Comparison of ENCODE assay signal across 17 mouse cellular contexts in genomic region chr13:43042766-43043165, GRCm38 (mm10).
"Had no signal": no experiment of that assay in that cellular context is flagged by ENCODE, and none has a peak within 500 bp of the region (broad histone marks: within the 10 kb centered on the region; RNA-seq: fewer than 3 reads in every experiment).

No protein-coding gene starts in this region.

- H3K9me3 ChIP-seq: limb, embryonic 10.5 days; liver, embryonic 12.5 days; liver, embryonic 15.5 days; stomach, embryonic 15.5 days had no signal

- ATAC-seq: liver, embryonic 12.5 days; lung, postnatal 0 days had no signal

- DNase-seq: kidney, adult 2 months; kidney, postnatal 10 days; kidney, postnatal 36 days; layer of hippocampus, postnatal 36 days; liver; lung, adult 2 months; midbrain, embryonic 14.5 days; right cerebral cortex, postnatal 25 days; spleen, adult 18-20 months; thymus, postnatal 25 days had no signal

- H3K9ac ChIP-seq: limb, embryonic 13.5 days; liver, embryonic 12.5 days; liver, embryonic 15.5 days; stomach, embryonic 15.5 days had no signal

- H3K4me1 ChIP-seq: limb, embryonic 10.5 days; limb, embryonic 13.5 days; liver, embryonic 12.5 days; liver, embryonic 15.5 days; stomach, embryonic 15.5 days had no signal

- H3K27me3 ChIP-seq: limb, embryonic 13.5 days; liver, embryonic 12.5 days; liver, embryonic 15.5 days; stomach, embryonic 15.5 days had no signal

- H3K4me2 ChIP-seq: limb, embryonic 13.5 days; liver, embryonic 12.5 days; liver, embryonic 15.5 days; midbrain, embryonic 11.5 days; stomach, embryonic 15.5 days had no signal

- H3K36me3 ChIP-seq: limb, embryonic 10.5 days; limb, embryonic 13.5 days; liver, embryonic 12.5 days; liver, embryonic 15.5 days; stomach, embryonic 15.5 days had no signal

- H3K4me3 ChIP-seq: limb, embryonic 10.5 days; limb, embryonic 13.5 days; liver, embryonic 12.5 days; liver, embryonic 15.5 days; stomach, embryonic 15.5 days had no signal

- H3K27ac ChIP-seq: limb, embryonic 10.5 days; limb, embryonic 13.5 days; liver, embryonic 12.5 days; liver, embryonic 15.5 days; stomach, embryonic 15.5 days had no signal
